Mouse (Mus musculus): ENCODE data around the gene Nudt14. TPM values are rescaled to one million over a fixed set of nuclear protein-coding genes. Genes with fewer than 3 reads are reported as not detected.

Gene Nudt14
- total RNA-seq, 1 experiment: 21.9 TPM

- H3K4me1 ChIP-seq (ENCODE audit: control insufficient read depth in 2 of 2, insufficient read depth in 2 of 2, low read length in 2 of 2, poor library complexity in 1 of 2): peaks cover 0 to 2% of the 10 kb centered on the region in 2 experiments; a peak in 1 of 4 replicates
- TF ChIP-seq HCFC1 (IDR thresholded peaks at IDR 0.05; ENCODE audit: borderline replicate concordance, insufficient read depth, low read length): no peak
- no peak for TF ChIP-seq ZNF384 (IDR thresholded peaks at IDR 0.05; ENCODE audit: low read depth, low read length)
- no peak for TF ChIP-seq MAFK (IDR thresholded peaks at IDR 0.05; ENCODE audit: insufficient read depth, low read depth, low read length)
- TF ChIP-seq CHD2 (IDR thresholded peaks at IDR 0.05; ENCODE audit: low read depth, low read length): no peak
- no peak for TF ChIP-seq ZC3H11A (IDR thresholded peaks at IDR 0.05; ENCODE audit: borderline replicate concordance, low read depth, low read length)
- H3K36me3 ChIP-seq (ENCODE audit: control insufficient read depth, insufficient read depth, low read length, poor library complexity, severe bottlenecking): peaks cover 41% of the 10 kb centered on the region; the same call in 1 of the 2 replicates
- no peak overlapping the region for H3K4me3 ChIP-seq (ENCODE audit: insufficient read depth in 1 of 2, low read depth in 1 of 2, low read length in 2 of 2, poor library complexity in 1 of 2, severe bottlenecking in 1 of 2)
- no peak overlapping the region for H3K9ac ChIP-seq (ENCODE audit: insufficient read depth, low read depth, low read length, poor library complexity, severe bottlenecking)
- DNase-seq (ENCODE audit: low read depth, low spot score): no peak
- no peak overlapping the region for H3K27ac ChIP-seq (ENCODE audit: insufficient read depth, low read depth, low read length, poor library complexity, severe bottlenecking)
- H3K9me3 ChIP-seq (ENCODE audit: control insufficient read depth, insufficient read depth, low read depth, low read length): no peaks in the 10 kb centered on the region
- in situ Hi-C loops (cut with MboI; ENCODE audit: low sequenced_read_pairs in 2 of 2, unreplicated experiment in 2 of 2): no loop called here
These were observed 28.8 kb downstream of the Nudt14 start for GRCm38 (mm10) chr12:112912951-112913745.

DNA sequence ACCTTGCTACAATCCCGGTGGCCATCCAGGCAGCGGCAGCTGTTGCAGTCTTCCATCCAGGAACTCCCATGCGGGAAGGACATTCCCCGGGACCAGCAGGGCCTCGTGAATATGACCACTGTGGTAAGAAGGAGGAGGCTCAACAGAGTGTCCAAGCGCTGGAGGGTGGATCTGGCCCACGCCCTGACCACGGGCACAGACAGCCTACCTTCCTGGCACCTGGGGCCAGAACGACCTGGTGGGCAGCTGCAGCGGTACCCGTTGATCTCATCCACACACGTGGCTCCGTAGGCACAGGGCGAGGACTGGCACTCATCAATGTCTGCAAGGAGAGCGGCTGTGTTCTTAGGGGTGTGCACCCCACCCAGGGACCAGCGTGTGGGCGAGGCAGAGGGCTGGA, 30.2 kb downstream of the Nudt14 start:
- Histone ChIP-seq H3K36me3 (ENCODE audit: control insufficient read depth, insufficient read depth, low read length, poor library complexity, severe bottlenecking) (peaks cover 41% of the 10 kb centered on the region; the same call in 1 of the 2 replicates), H3K27ac (ENCODE audit: insufficient read depth, low read depth, low read length, poor library complexity, severe bottlenecking) (no peak overlapping the region), H3K9ac (ENCODE audit: insufficient read depth, low read depth, low read length, poor library complexity, severe bottlenecking) (no peak overlapping the region), H3K4me3 (ENCODE audit: insufficient read depth in 1 of 2, low read depth in 1 of 2, low read length in 2 of 2, poor library complexity in 1 of 2, severe bottlenecking in 1 of 2) (no peak overlapping the region), H3K9me3 (ENCODE audit: control insufficient read depth, insufficient read depth, low read depth, low read length) (no peaks in the 10 kb centered on the region), H3K4me1 (ENCODE audit: control insufficient read depth in 2 of 2, insufficient read depth in 2 of 2, low read length in 2 of 2, poor library complexity in 1 of 2) (peaks cover 0 to 2% of the 10 kb centered on the region in 2 experiments; a peak in 1 of 4 replicates)
- in situ Hi-C loops (cut with MboI; ENCODE audit: low sequenced_read_pairs in 2 of 2, unreplicated experiment in 2 of 2): no loop called here
- TF ChIP-seq HCFC1 (IDR thresholded peaks at IDR 0.05; ENCODE audit: borderline replicate concordance, insufficient read depth, low read length): no peak
- TF ChIP-seq ZC3H11A (IDR thresholded peaks at IDR 0.05; ENCODE audit: borderline replicate concordance, low read depth, low read length): no peak
- no peak for TF ChIP-seq CHD2 (IDR thresholded peaks at IDR 0.05; ENCODE audit: low read depth, low read length)
- no peak for TF ChIP-seq MAFK (IDR thresholded peaks at IDR 0.05; ENCODE audit: insufficient read depth, low read depth, low read length)
- no peak for TF ChIP-seq ZNF384 (IDR thresholded peaks at IDR 0.05; ENCODE audit: low read depth, low read length)
- no peak for DNase-seq (ENCODE audit: low read depth, low spot score)

- H3K27ac ChIP-seq (ENCODE audit: insufficient read depth, low read depth, low read length, poor library complexity, severe bottlenecking): no peak overlapping the region
- no peaks in the 10 kb centered on the region for H3K9me3 ChIP-seq (ENCODE audit: control insufficient read depth, insufficient read depth, low read depth, low read length)
- no peak for DNase-seq (ENCODE audit: low read depth, low spot score)
- TF ChIP-seq ZNF384 (IDR thresholded peaks at IDR 0.05; ENCODE audit: low read depth, low read length) (no peak), HCFC1 (IDR thresholded peaks at IDR 0.05; ENCODE audit: borderline replicate concordance, insufficient read depth, low read length) (no peak), CHD2 (IDR thresholded peaks at IDR 0.05; ENCODE audit: low read depth, low read length) (no peak), MAFK (IDR thresholded peaks at IDR 0.05; ENCODE audit: insufficient read depth, low read depth, low read length) (no peak), ZC3H11A (IDR thresholded peaks at IDR 0.05; ENCODE audit: borderline replicate concordance, low read depth, low read length) (no peak)
- peaks cover 36% of the 10 kb centered on the region; the same call in 1 of the 2 replicates for H3K36me3 ChIP-seq (ENCODE audit: control insufficient read depth, insufficient read depth, low read length, poor library complexity, severe bottlenecking)
- peaks cover 0 to 2% of the 10 kb centered on the region in 2 experiments; a peak in 1 of 4 replicates for H3K4me1 ChIP-seq (ENCODE audit: control insufficient read depth in 2 of 2, insufficient read depth in 2 of 2, low read length in 2 of 2, poor library complexity in 1 of 2)
- in situ Hi-C loops (cut with MboI; ENCODE audit: low sequenced_read_pairs in 2 of 2, unreplicated experiment in 2 of 2): no loop called here
- no peak overlapping the region for H3K9ac ChIP-seq (ENCODE audit: insufficient read depth, low read depth, low read length, poor library complexity, severe bottlenecking)
- no peak overlapping the region for H3K4me3 ChIP-seq (ENCODE audit: insufficient read depth in 1 of 2, low read depth in 1 of 2, low read length in 2 of 2, poor library complexity in 1 of 2, severe bottlenecking in 1 of 2)
These were observed 32.9 kb downstream of the Nudt14 start for GRCm38 (mm10) chr12:112908991-112909390.

DNA sequence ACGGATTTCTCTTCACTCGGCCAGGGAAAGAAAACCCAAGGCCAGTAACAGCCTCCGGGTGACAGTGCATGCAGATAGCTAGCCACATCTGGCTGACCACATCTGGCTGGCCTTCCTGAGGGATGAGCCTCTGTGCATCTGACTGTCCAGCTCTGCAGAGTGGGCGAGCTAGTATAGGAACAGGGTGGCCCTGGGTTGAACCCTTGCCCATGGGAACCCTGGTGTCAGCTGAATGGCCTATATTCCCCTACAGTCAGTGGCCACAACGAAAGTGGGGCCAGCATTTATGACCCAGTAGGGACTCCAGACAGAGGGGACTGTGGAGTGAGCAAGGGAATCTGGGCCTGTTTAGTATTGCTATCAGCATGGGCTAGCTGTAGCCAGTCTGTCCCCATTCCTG, 36.9 kb downstream of the Nudt14 start:
- peaks cover 6% of the 10 kb centered on the region; the same call in 1 of the 2 replicates for H3K36me3 ChIP-seq (ENCODE audit: control insufficient read depth, insufficient read depth, low read length, poor library complexity, severe bottlenecking)
- in situ Hi-C loops (cut with MboI; ENCODE audit: low sequenced_read_pairs in 2 of 2, unreplicated experiment in 2 of 2): no loop called here
- no peak overlapping the region for H3K9ac ChIP-seq (ENCODE audit: insufficient read depth, low read depth, low read length, poor library complexity, severe bottlenecking)
- no peaks in the 10 kb centered on the region for H3K9me3 ChIP-seq (ENCODE audit: control insufficient read depth, insufficient read depth, low read depth, low read length)
- H3K4me3 ChIP-seq (ENCODE audit: insufficient read depth in 1 of 2, low read depth in 1 of 2, low read length in 2 of 2, poor library complexity in 1 of 2, severe bottlenecking in 1 of 2): no peak overlapping the region
- H3K27ac ChIP-seq (ENCODE audit: insufficient read depth, low read depth, low read length, poor library complexity, severe bottlenecking): no peak overlapping the region
- no peaks in the 10 kb centered on the region for H3K4me1 ChIP-seq (ENCODE audit: control insufficient read depth in 2 of 2, insufficient read depth in 2 of 2, low read length in 2 of 2, poor library complexity in 1 of 2)
- no peak for TF ChIP-seq HCFC1 (IDR thresholded peaks at IDR 0.05; ENCODE audit: borderline replicate concordance, insufficient read depth, low read length)
- no peak for TF ChIP-seq MAFK (IDR thresholded peaks at IDR 0.05; ENCODE audit: insufficient read depth, low read depth, low read length)
- no peak for TF ChIP-seq CHD2 (IDR thresholded peaks at IDR 0.05; ENCODE audit: low read depth, low read length)
- no peak for TF ChIP-seq ZNF384 (IDR thresholded peaks at IDR 0.05; ENCODE audit: low read depth, low read length)
- no peak for DNase-seq (ENCODE audit: low read depth, low spot score)

Data from ES-E14 (cell line).